Mouse (Mus musculus): ENCODE measurements around the gene Trp53bp2. TPM values are rescaled to one million over a fixed set of nuclear protein-coding genes. Genes with fewer than 3 reads are reported as not detected.

Trp53bp2 gene
- total and polyA plus RNA-seq, 3 experiments, result 2.6 to 15.1 TPM; not detected in 1

DNA sequence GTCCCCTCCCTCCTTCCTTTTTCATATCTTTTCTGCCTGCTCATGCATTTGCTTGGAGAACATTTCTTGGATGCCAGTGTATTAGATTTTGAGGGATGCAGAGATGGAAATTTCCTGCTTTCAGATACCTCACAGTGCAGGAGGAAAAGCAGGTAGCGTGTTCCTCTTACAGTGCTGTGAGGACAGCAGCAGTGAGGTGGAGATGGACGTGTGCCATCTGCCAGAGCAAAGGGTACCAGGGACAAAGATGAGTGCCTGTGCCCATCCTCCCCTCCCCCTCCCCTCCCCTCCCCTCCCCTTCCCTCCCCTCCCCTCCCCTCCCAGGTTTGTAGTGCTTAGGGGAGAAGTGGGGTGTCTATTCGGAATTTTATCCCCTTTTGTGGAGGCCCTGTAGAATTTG, 20.9 kb downstream of the Trp53bp2 start:
- peaks cover 0 to 11% of the 10 kb centered on the region in 2 experiments; a peak in 3 of 4 replicates for H3K36me3 ChIP-seq (ENCODE audit: control insufficient read depth in 1 of 2, insufficient read depth in 2 of 2, low read length in 2 of 2)
- TF ChIP-seq MEF2A (IDR thresholded peaks at IDR 0.05; ENCODE audit: extremely low read depth, insufficient replicate concordance, low read depth, low read length, poor library complexity, severe bottlenecking) (no peak), USF2 (IDR thresholded peaks at IDR 0.05; ENCODE audit: borderline replicate concordance in 1 of 2, insufficient read depth in 1 of 2, low read depth in 1 of 2, low read length in 2 of 2) (no peak), CHD1 (IDR thresholded peaks at IDR 0.05; ENCODE audit: low read depth, low read length) (no peak), ZNF384 (IDR thresholded peaks at IDR 0.05; ENCODE audit: low read depth, low read length) (no peak), HCFC1 (IDR thresholded peaks at IDR 0.05; ENCODE audit: low read depth, low read length) (no peak), SIN3A (IDR thresholded peaks at IDR 0.05; ENCODE audit: low read length) (no peak), ETS1 (IDR thresholded peaks at IDR 0.05; ENCODE audit: low read depth, low read length) (no peak), ZMIZ1 (IDR thresholded peaks at IDR 0.05; ENCODE audit: low read depth, low read length) (no peak), POLR2AphosphoS2 (IDR thresholded peaks at IDR 0.05; ENCODE audit: low read length) (no peak), CHD2 (IDR thresholded peaks at IDR 0.05; ENCODE audit: low read length) (no peak), USF1 (IDR thresholded peaks at IDR 0.05; ENCODE audit: low read depth, low read length) (no peak), MAZ (IDR thresholded peaks at IDR 0.05; ENCODE audit: low read depth, low read length) (no peak), MAFK (IDR thresholded peaks at IDR 0.05; ENCODE audit: borderline replicate concordance, low read depth, low read length) (no peak), CTCF (IDR thresholded peaks at IDR 0.05 in 2 of 3, conservative IDR thresholded peaks at IDR 0.05 in 1 of 3; ENCODE audit: control insufficient read depth in 1 of 3, insufficient read depth in 1 of 3, low read depth in 2 of 3, low read length in 3 of 3, poor library complexity in 1 of 3, severe bottlenecking in 1 of 3) (no peak), ELF1 (IDR thresholded peaks at IDR 0.05; ENCODE audit: low read depth, low read length) (no peak), MAX (IDR thresholded peaks at IDR 0.05; ENCODE audit: low read length) (no peak)
- DNase-seq (ENCODE audit: low read depth, low spot score), result no peak

DNA sequence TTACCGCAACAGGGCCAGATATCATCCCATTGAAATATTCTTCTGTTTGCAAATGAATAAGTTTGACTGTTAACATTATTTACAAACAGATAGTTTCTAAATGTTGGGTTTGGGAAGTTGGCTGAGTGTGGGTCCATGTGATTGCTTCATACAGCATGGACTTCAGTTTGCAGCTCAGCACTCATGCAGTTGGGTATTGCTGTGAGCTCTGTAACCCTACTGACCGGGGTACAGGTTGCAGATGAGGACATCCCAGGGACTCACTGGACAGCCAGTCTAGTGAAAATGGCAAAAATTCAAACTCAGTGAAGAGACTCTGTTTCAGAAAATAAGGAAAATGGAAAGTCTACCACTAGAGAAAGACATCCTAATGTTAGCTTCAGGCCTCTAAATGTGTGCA, 21.7 kb downstream of the Trp53bp2 start:
- H3K4me1 ChIP-seq (ENCODE audit: control insufficient read depth in 1 of 2, insufficient read depth in 2 of 2, low read length in 2 of 2), result peaks cover 2 to 8% of the 10 kb centered on the region in 2 experiments

More for the DNA sequence above, 20.9 kb downstream of the Trp53bp2 start:
- Histone ChIP-seq H3K4me1 (ENCODE audit: control insufficient read depth in 1 of 2, insufficient read depth in 2 of 2, low read length in 2 of 2) (peaks cover 2 to 10% of the 10 kb centered on the region in 2 experiments), H3K9me3 (replicated peaks; ENCODE audit: insufficient read depth, low read length) (no peaks in the 10 kb centered on the region), H3K27me3 (ENCODE audit: control insufficient read depth in 1 of 2, insufficient read depth in 2 of 2, low read length in 2 of 2) (no peaks in the 10 kb centered on the region), H3K79me2 (ENCODE audit: control insufficient read depth, insufficient read depth, low read length, poor library complexity) (no peaks in the 10 kb centered on the region), H3K4me3 (ENCODE audit: control insufficient read depth in 1 of 2, insufficient read depth in 1 of 2, low read depth in 2 of 2, low read length in 2 of 2) (no peak overlapping the region), H3K27ac (ENCODE audit: control insufficient read depth, low read depth, low read length) (no peak overlapping the region), H3K9ac (ENCODE audit: control insufficient read depth, low read depth, low read length, poor library complexity, severe bottlenecking) (no peak overlapping the region)

More for the DNA sequence above, 21.7 kb downstream of the Trp53bp2 start:
- Histone ChIP-seq H3K27ac (ENCODE audit: control insufficient read depth, low read depth, low read length) (no peak overlapping the region), H3K9me3 (replicated peaks; ENCODE audit: insufficient read depth, low read length) (no peaks in the 10 kb centered on the region), H3K27me3 (ENCODE audit: control insufficient read depth in 1 of 2, insufficient read depth in 2 of 2, low read length in 2 of 2) (no peaks in the 10 kb centered on the region), H3K79me2 (ENCODE audit: control insufficient read depth, insufficient read depth, low read length, poor library complexity) (no peaks in the 10 kb centered on the region), H3K4me3 (ENCODE audit: control insufficient read depth in 1 of 2, insufficient read depth in 1 of 2, low read depth in 2 of 2, low read length in 2 of 2) (no peak overlapping the region), H3K9ac (ENCODE audit: control insufficient read depth, low read depth, low read length, poor library complexity, severe bottlenecking) (no peak overlapping the region), H3K36me3 (ENCODE audit: control insufficient read depth in 1 of 2, insufficient read depth in 2 of 2, low read length in 2 of 2) (peaks cover 0 to 10% of the 10 kb centered on the region in 2 experiments)
- TF ChIP-seq JUND (IDR thresholded peaks at IDR 0.05; ENCODE audit: low read depth, low read length), result no peak
- TF ChIP-seq ZC3H11A (IDR thresholded peaks at IDR 0.05; ENCODE audit: low read depth, low read length), result no peak
- TF ChIP-seq ETS1 (IDR thresholded peaks at IDR 0.05; ENCODE audit: low read depth, low read length), result no peak
- TF ChIP-seq TBP (IDR thresholded peaks at IDR 0.05; ENCODE audit: low read depth, low read length), result no peak
- TF ChIP-seq MAZ (IDR thresholded peaks at IDR 0.05; ENCODE audit: low read depth, low read length), result no peak
- no peak for TF ChIP-seq SMC3 (IDR thresholded peaks at IDR 0.05; ENCODE audit: low read depth, low read length)
- TF ChIP-seq HCFC1 (IDR thresholded peaks at IDR 0.05; ENCODE audit: low read depth, low read length), result no peak
- no peak for TF ChIP-seq POLR2A (IDR thresholded peaks at IDR 0.05; ENCODE audit: control insufficient read depth in 1 of 2, insufficient read depth in 1 of 2, low read depth in 1 of 2, low read length in 2 of 2, poor library complexity in 1 of 2)
- TF ChIP-seq GABPA (IDR thresholded peaks at IDR 0.05; ENCODE audit: low read depth, low read length), result no peak
- TF ChIP-seq MYB (IDR thresholded peaks at IDR 0.05; ENCODE audit: low read depth, low read length), result no peak
- no peak for TF ChIP-seq CHD1 (IDR thresholded peaks at IDR 0.05; ENCODE audit: low read depth, low read length)
- TF ChIP-seq ZKSCAN1 (IDR thresholded peaks at IDR 0.05; ENCODE audit: low read depth, low read length), result no peak
- no peak for TF ChIP-seq TAL1 (IDR thresholded peaks at IDR 0.05; ENCODE audit: low read length)
- TF ChIP-seq NELFE (IDR thresholded peaks at IDR 0.05; ENCODE audit: low read depth, low read length), result no peak
- no peak for TF ChIP-seq ZNF384 (IDR thresholded peaks at IDR 0.05; ENCODE audit: low read depth, low read length)
- no peak for TF ChIP-seq MXI1 (IDR thresholded peaks at IDR 0.05; ENCODE audit: low read depth, low read length)
- TF ChIP-seq MAFK (IDR thresholded peaks at IDR 0.05; ENCODE audit: borderline replicate concordance, low read depth, low read length), result no peak
- no peak for TF ChIP-seq UBTF (IDR thresholded peaks at IDR 0.05; ENCODE audit: borderline replicate concordance, insufficient read depth, low read depth, low read length)
- TF ChIP-seq EP300 (IDR thresholded peaks at IDR 0.05; ENCODE audit: low read depth in 1 of 2, low read length in 2 of 2), result no peak
- DNase-seq (ENCODE audit: low read depth, low spot score), result no peak
